Mouse (Mus musculus) granulocyte monocyte progenitor cell, adult 5-6 weeks (primary cell): ENCODE data around the gene Myo1a. TPM values are rescaled to one million over a fixed set of nuclear protein-coding genes. Genes with fewer than 3 reads are reported as not detected.
"Not testable (repeated sequence)": the region's sequence is repeated elsewhere in the genome, so short reads cannot be mapped to it uniquely, and the experiment has no call there.

Experiments used
- ATAC-seq: replicated peaks from 2 replicates; pipeline ENCODE4 v1.8.0; 2016; ENCODE audit warnings: mild to moderate bottlenecking, moderate TSS enrichment, inconsistent platforms; ENCODE audit not compliant: poor library complexity, severe bottlenecking
- total RNA-seq, 2 experiments: library from RNA; stranded (forward) in 1 of 2; stranded (reverse) in 1 of 2; fragments of 200-712, 200-1000 nt in 1 of 2; fragments of >200 nt in 1 of 2; fragmentation: Nextera tagmentation in 1 of 2; gene quantifications; 2 replicates each; pipeline ENCODE4 v1.2.3; 2014 to 2017

Gene Myo1a
- total RNA-seq, 2 experiments from 2014 or later: not detected

GRCm38 (mm10) chr10:127751548-127751947 lies 46.6 kb downstream of the Myo1a start, which contains the start of gene Gpr182:
Gene Gpr182 (minus strand): TSS chr10:127751732.
- ATAC-seq: no peak

GRCm38 (mm10) chr10:127754566-127755166 lies 49.7 kb downstream of the Myo1a start:
- ATAC-seq: no peak

- no peak for ATAC-seq
These were observed 50.3 kb downstream of the Myo1a start for GRCm38 (mm10) chr10:127755246-127755645.

- ATAC-seq: no peak
These were observed 50.9 kb downstream of the Myo1a start for GRCm38 (mm10) chr10:127755770-127756468.

- ATAC-seq: no peak
These were observed 54.5 kb downstream of the Myo1a start, which contains the start of the genes Rdh1 and Rdh16f1 for GRCm38 (mm10) chr10:127759181-127760110. Gene Rdh1 (plus strand): TSS chr10:127759721. Gene Rdh16f1 (plus strand): TSS chr10:127759787.

- ATAC-seq: not testable (repeated sequence)
These were observed 58.0 kb downstream of the Myo1a start for GRCm38 (mm10) chr10:127762926-127763325.

- ATAC-seq: no peak
These were observed 59.1 kb downstream of the Myo1a start for GRCm38 (mm10) chr10:127763914-127764680.

GRCm38 (mm10) chr10:127766564-127766963 lies 61.6 kb downstream of the Myo1a start:
- no peak for ATAC-seq

Other genes starting within 250 kb of the Myo1a start
- gene Stac3, start 203.5 kb upstream of the Myo1a start, total RNA-seq (2014; fragmentation: Nextera tagmentation): 0.90 TPM in 1 of 2 replicates, not detected in the other
- 0.13 and 0.26 TPM in 2 replicates for gene Stac3, start 203.5 kb upstream of the Myo1a start, total RNA-seq (2017)
- gene Ndufa4l2, start 190.2 kb upstream of the Myo1a start, total RNA-seq (2014; fragmentation: Nextera tagmentation): 1.2 TPM in 1 of 2 replicates, not detected in the other
- gene Ndufa4l2, start 190.2 kb upstream of the Myo1a start, total RNA-seq (2017): not detected in 2 replicates
- gene Shmt2, start 182.7 kb upstream of the Myo1a start, total RNA-seq (2014; fragmentation: Nextera tagmentation): 126 and 187 TPM in 2 replicates
- 102 and 103 TPM in 2 replicates for gene Shmt2, start 182.7 kb upstream of the Myo1a start, total RNA-seq (2017)
- gene Nxph4, start 170.6 kb upstream of the Myo1a start, total RNA-seq (2014; fragmentation: Nextera tagmentation): not detected in 2 replicates
- gene Nxph4, start 170.6 kb upstream of the Myo1a start, total RNA-seq (2017): not detected in 2 replicates
- 13.9 and 15.0 TPM in 2 replicates for gene Lrp1, start 84.0 kb upstream of the Myo1a start, total RNA-seq (2014; fragmentation: Nextera tagmentation)
- gene Lrp1, start 84.0 kb upstream of the Myo1a start, total RNA-seq (2017): 5.7 and 18.1 TPM in 2 replicates
- 71.6 and 82.1 TPM in 2 replicates for gene Stat6, start 62.2 kb upstream of the Myo1a start, total RNA-seq (2014; fragmentation: Nextera tagmentation)
- gene Stat6, start 62.2 kb upstream of the Myo1a start, total RNA-seq (2017): 46.0 and 67.5 TPM in 2 replicates
- 14.7 and 18.9 TPM in 2 replicates for gene Nemp1, start 38.3 kb upstream of the Myo1a start, total RNA-seq (2014; fragmentation: Nextera tagmentation)
- 21.7 TPM in 2 replicates for gene Nemp1, start 38.3 kb upstream of the Myo1a start, total RNA-seq (2017)
- gene Nab2, start 36.6 kb upstream of the Myo1a start, total RNA-seq (2014; fragmentation: Nextera tagmentation): 7.3 and 11.4 TPM in 2 replicates
- 2.6 and 4.7 TPM in 2 replicates for gene Nab2, start 36.6 kb upstream of the Myo1a start, total RNA-seq (2017)
- gene Tac2, start 19.3 kb downstream of the Myo1a start, total RNA-seq (2014; fragmentation: Nextera tagmentation): not detected in 2 replicates
- gene Tac2, start 19.3 kb downstream of the Myo1a start, total RNA-seq (2017): not detected in 2 replicates
- gene Zbtb39, start 34.4 kb downstream of the Myo1a start, total RNA-seq (2014; fragmentation: Nextera tagmentation): 6.7 and 7.2 TPM in 2 replicates
- 2.6 and 3.6 TPM in 2 replicates for gene Zbtb39, start 34.4 kb downstream of the Myo1a start, total RNA-seq (2017)
- gene Gpr182, start 46.6 kb downstream of the Myo1a start, total RNA-seq (2014; fragmentation: Nextera tagmentation): not detected in 2 replicates
- gene Gpr182, start 46.6 kb downstream of the Myo1a start, total RNA-seq (2017): not detected in 2 replicates
- gene Rdh1, start 54.6 kb downstream of the Myo1a start, total RNA-seq (2014; fragmentation: Nextera tagmentation): not detected in 2 replicates
- gene Rdh1, start 54.6 kb downstream of the Myo1a start, total RNA-seq (2017): not detected in 2 replicates
- not detected in 2 replicates for gene Rdh16f1, start 54.6 kb downstream of the Myo1a start, total RNA-seq (2014; fragmentation: Nextera tagmentation)
- not detected in 2 replicates for gene Rdh16f1, start 54.6 kb downstream of the Myo1a start, total RNA-seq (2017)
- gene Rdh9, start 71.2 kb downstream of the Myo1a start, total RNA-seq (2014; fragmentation: Nextera tagmentation): not detected in 2 replicates
- gene Rdh9, start 71.2 kb downstream of the Myo1a start, total RNA-seq (2017): not detected in 2 replicates
- not detected in 2 replicates for gene Rdh16, start 96.0 kb downstream of the Myo1a start, total RNA-seq (2014; fragmentation: Nextera tagmentation)
- gene Rdh16, start 96.0 kb downstream of the Myo1a start, total RNA-seq (2017): not detected in 2 replicates
- gene Rdh19, start 144.8 kb downstream of the Myo1a start, total RNA-seq (2014; fragmentation: Nextera tagmentation): not detected in 2 replicates
- not detected in 2 replicates for gene Rdh19, start 144.8 kb downstream of the Myo1a start, total RNA-seq (2017)
- gene Rdh16f2, start 161.3 kb downstream of the Myo1a start, total RNA-seq (2014; fragmentation: Nextera tagmentation): not detected in 2 replicates
- gene Rdh16f2, start 161.3 kb downstream of the Myo1a start, total RNA-seq (2017): not detected in 2 replicates
- not detected in 2 replicates for gene Rdh7, start 183.6 kb downstream of the Myo1a start, total RNA-seq (2014; fragmentation: Nextera tagmentation)
- gene Rdh7, start 183.6 kb downstream of the Myo1a start, total RNA-seq (2017): not detected in 2 replicates
- not detected in 2 replicates for gene Sdr9c7, start 193.3 kb downstream of the Myo1a start, total RNA-seq (2014; fragmentation: Nextera tagmentation)
- gene Sdr9c7, start 193.3 kb downstream of the Myo1a start, total RNA-seq (2017): not detected in 2 replicates